In the genomic region with DNA sequence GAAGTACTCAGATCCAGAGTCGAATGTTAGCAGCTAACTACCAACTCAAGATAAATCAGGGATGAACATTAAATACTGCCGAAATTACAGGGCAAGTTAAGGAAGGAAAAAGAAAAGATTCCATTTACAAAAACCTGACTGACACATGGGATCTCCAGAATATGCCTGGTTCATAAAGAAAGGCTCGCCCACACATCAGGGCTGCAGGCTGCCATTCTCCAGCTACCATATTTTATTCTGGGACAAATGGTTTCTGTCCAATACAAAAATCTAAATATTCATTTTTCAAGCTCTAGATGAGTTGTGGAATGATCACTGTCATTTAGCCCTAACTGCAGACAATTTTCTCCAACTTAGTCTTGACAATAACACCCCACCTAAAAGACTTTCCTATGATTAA, we compare ENCODE assay signal across 19 mouse cellular contexts.
"Had no signal": no experiment of that assay in that cellular context is flagged by ENCODE, and none has a peak within 500 bp of the region (broad histone marks: within the 10 kb centered on the region; RNA-seq: fewer than 3 reads in every experiment).

No protein-coding gene starts in this region.

- H3K27ac ChIP-seq: midbrain, embryonic 10.5 days; midbrain, embryonic 12.5 days; neural tube, embryonic 13.5 days; neural tube, embryonic 15.5 days had no signal

- DNase-seq: lung, adult 18-20 months; lung, embryonic 14.5 days; lung, postnatal 10 days; lung, postnatal 4 days; midbrain, embryonic 14.5 days; retina, postnatal 1 day; right cerebral cortex, adult 18-20 months; right cerebral cortex, postnatal 25 days; right cerebral cortex, postnatal 4 days; spleen, adult 18-20 months; thymus, adult 2 months; thymus, postnatal 25 days; thymus, postnatal 4 days had no signal

- H3K4me3 ChIP-seq: midbrain, embryonic 10.5 days; midbrain, embryonic 12.5 days; myocyte; neural tube, embryonic 13.5 days; neural tube, embryonic 15.5 days had no signal

- ATAC-seq: midbrain, embryonic 16.5 days had no signal
